Mouse (Mus musculus): ENCODE data around the gene Cdpf1. TPM values are rescaled to one million over a fixed set of nuclear protein-coding genes. Genes with fewer than 3 reads are reported as not detected.

The Cdpf1 gene
- polyA plus RNA-seq, 1 experiment: 59.8 TPM

- peak; percentile 61 for DNase-seq (ENCODE audit: low read depth, low spot score)
- WGBS: 32% methylated on average over 11 of the region's 11 CpGs
Observed at GRCm38 (mm10) chr15:85772146-85772740, 39.3 kb downstream of the Cdpf1 start.

GRCm38 (mm10) chr15:85771306-85772121 lies 40.0 kb downstream of the Cdpf1 start:
- DNase-seq (ENCODE audit: low read depth, low spot score): no peak
- 59% methylated on average over 17 of the region's 17 CpGs for WGBS

GRCm38 (mm10) chr15:85768991-85769390 lies 42.5 kb downstream of the Cdpf1 start:
- no peak for DNase-seq (ENCODE audit: low read depth, low spot score)
- 49% methylated on average over 8 of the region's 8 CpGs for WGBS

- 33% methylated on average over 5 of the region's 5 CpGs for WGBS
- DNase-seq (ENCODE audit: low read depth, low spot score): no peak
Observed at GRCm38 (mm10) chr15:85766677-85767076, 44.8 kb downstream of the Cdpf1 start.

- no peak for DNase-seq (ENCODE audit: low read depth, low spot score)
- 73% methylated on average over 3 of the region's 3 CpGs for WGBS
Observed at GRCm38 (mm10) chr15:85765022-85765421, 46.5 kb downstream of the Cdpf1 start.

GRCm38 (mm10) chr15:85762761-85763160 lies 48.7 kb downstream of the Cdpf1 start:
- no peak for DNase-seq (ENCODE audit: low read depth, low spot score)
- WGBS: 87% methylated on average over 4 of the region's 4 CpGs

GRCm38 (mm10) chr15:85757768-85758167 lies 53.7 kb downstream of the Cdpf1 start:
- DNase-seq (ENCODE audit: low read depth, low spot score): no peak
- WGBS: 98% methylated on average over 3 of the region's 3 CpGs

Other genes starting within 250 kb of the Cdpf1 start
- gene Wnt7b, start 229.2 kb downstream of the Cdpf1 start, polyA plus RNA-seq (2012; rRNA removed): 0.07 and 0.36 TPM in 2 replicates
- 5.3 and 12.8 TPM in 2 replicates for gene Ppara, start 76.7 kb downstream of the Cdpf1 start, polyA plus RNA-seq (2012; rRNA removed)
- gene Pkdrej, start 10.0 kb upstream of the Cdpf1 start, polyA plus RNA-seq (2012; rRNA removed): 0.16 and 0.30 TPM in 2 replicates
- 10.8 and 10.9 TPM in 2 replicates for gene Ttc38, start 20.6 kb upstream of the Cdpf1 start, polyA plus RNA-seq (2012; rRNA removed)
- gene Gtse1, start 48.0 kb upstream of the Cdpf1 start, polyA plus RNA-seq (2012; rRNA removed): 11.0 and 12.0 TPM in 2 replicates
- gene Trmu, start 67.6 kb upstream of the Cdpf1 start, polyA plus RNA-seq (2012; rRNA removed): 15.4 and 17.6 TPM in 2 replicates
- gene Celsr1, start 222.1 kb upstream of the Cdpf1 start, polyA plus RNA-seq (2012; rRNA removed): 3.5 and 7.2 TPM in 2 replicates
- gene Gramd4, start 246.0 kb upstream of the Cdpf1 start, polyA plus RNA-seq (2012; rRNA removed): 25.4 and 29.6 TPM in 2 replicates